Mouse (Mus musculus) thymus, postnatal 14 days (tissue): ENCODE results near the gene Rgs10.
A peak's percentile ranks its signal among the peaks of the same experiment; 100 is the strongest.

Experiments
- DNase-seq: peaks from one replicate; pipeline ENCODE4 v3.0.0; 2021

The Rgs10 gene

DNA sequence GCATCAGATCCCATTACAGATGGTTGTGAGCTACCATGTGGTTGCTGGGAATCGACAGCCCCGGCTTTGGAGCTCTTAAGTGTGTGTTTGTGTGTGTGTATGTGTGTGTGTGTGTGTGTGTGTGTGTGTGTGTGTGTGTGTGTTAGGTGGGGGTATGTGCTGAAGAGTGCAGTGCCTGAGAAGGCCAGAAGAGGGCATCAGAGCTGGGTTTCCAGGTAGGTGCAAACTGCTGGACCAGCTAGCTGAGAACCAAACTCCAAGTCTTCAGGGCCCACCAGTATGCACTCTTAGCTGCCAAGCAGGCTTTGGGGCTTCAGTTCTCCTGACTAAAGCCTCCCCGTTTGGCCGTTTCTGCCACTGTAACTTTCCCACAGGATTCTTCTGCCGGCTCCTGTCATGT lies 10.3 kb downstream of the Rgs10 start:
- peak; percentile 31 for DNase-seq

DNA sequence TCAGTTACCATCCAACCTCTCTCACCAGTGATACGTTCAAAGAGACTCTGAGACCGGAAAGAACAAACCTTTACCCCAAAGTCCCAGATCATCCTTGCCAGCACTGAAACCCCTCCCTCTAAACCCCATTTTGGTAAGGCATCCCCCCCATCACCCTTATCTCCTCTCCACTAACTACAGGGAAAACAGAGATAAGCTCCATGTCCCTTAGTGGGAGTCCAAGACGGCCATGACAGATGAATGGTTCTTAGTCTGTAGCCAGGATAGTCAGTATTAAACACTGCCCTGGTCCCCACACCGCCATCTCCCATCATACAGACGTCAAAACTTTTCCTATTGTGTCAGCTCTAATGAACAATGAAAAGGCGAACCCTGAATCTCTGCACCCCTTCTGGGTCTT lies 14.6 kb downstream of the Rgs10 start:
- no peak for DNase-seq

DNA sequence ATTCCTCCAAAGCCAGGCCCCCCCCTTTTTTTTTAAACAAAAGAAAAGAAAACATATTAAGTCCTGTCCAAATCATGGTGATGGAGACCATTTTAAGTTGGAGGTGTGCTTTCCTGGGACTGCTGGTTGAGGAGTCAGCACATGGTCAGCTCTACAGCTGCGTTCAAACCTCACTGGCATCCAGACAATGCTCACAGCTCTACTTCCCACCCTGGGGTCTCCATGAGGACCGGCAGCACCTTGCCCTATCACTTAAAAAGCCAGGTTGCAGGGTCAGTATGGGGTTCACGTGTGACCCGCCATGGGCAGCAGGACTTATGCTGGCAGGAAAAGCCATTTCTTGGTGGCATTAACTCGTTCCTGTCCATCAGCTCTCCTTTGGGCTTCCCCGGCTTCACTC lies 15.0 kb downstream of the Rgs10 start:
- no peak for DNase-seq

DNA sequence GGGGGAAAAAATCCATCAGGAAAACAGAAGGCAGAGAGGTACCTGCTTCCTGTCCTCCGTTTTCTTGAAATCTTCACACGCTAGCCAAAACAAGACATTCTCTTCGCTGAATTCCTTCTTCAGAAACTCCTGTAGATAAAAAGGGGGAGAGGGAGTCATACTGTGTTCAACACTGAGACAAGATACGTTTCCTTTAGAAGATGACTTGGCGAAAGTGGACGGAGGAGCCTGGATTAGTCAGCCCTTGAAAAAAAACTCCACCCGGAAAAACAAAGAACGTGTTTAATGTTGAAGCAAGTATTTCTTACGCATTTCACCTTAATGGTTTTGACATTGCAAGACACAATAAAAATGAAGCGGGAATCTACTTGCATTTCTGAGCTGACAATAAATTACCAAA lies 15.4 kb downstream of the Rgs10 start:
- DNase-seq = no peak

DNA sequence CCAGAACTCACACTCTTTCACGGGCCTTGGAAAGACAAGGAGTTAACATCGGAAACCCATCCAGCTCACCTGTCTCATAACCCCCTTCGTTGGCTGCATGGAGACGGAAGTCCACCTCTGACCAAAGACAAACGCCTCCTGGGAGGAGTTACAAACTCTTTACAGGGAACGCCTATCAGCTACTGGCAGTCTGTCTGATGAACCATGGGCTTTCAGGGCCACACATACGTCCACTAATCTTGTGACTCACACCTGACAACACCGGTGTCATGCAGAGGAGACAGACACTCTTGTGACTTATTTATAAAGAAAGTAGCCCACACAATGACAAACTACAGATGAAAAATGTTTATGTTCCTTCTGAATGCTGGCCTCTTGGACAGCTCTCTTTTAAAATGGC lies 16.0 kb downstream of the Rgs10 start:
- no peak for DNase-seq

DNA sequence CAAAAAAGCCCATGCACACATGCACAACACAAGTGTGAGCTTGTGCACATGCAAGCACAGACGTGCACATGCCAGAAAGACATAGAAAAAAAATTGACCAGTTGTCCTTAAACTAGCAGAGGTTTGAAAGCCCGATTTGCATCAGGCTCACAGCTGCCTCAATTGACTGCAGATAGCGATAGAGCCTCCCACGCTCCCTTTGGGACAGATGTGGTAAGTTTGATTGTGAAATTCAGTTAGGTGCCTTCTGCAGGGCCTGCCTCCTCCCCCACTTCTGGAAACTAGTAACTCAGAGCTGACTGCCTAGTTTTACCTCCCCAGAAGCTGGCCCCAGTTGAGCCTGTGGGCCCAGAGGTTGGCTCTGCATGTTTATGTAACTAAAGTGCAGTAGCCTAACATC lies 19.9 kb downstream of the Rgs10 start:
- DNase-seq = peak; percentile 76

DNA sequence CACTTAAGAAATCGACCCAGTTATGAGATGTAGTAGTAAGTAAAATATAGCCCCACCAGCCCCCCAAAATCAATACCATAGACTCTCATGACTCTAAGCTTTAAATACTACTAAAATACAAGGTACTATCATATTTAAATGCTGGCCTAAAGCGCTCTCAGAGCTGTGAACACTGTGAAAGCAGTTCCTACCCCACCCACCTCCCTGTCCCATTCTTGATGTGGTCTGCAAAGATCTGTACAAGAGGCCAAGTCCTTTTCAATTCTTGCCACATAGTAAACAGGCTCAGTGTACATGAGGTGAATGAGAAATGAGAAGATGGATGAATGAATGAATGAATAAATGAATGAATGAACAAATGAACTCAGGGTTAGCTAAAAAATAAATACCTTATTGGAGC lies 21.5 kb downstream of the Rgs10 start:
- DNase-seq = no peak

DNA sequence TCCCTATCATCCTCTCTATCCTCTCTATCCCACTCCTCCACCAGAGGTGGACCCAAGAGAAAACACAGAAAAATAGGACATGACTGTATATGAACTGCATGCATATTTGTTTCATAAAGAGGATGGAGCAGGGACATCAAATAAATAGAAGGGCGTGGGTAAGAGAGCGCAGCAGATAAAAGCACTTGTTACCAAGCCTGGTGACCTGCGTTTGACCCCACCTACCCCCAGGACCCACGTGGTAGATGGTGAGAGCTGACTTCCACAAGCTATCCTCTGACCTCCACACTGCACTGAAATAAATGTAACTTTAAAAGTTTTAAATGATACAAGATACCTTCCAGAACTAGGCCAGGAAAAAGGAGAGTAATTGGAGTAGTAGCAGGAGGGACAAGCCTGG lies 24.8 kb downstream of the Rgs10 start:
- DNase-seq = peak; percentile 26

DNA sequence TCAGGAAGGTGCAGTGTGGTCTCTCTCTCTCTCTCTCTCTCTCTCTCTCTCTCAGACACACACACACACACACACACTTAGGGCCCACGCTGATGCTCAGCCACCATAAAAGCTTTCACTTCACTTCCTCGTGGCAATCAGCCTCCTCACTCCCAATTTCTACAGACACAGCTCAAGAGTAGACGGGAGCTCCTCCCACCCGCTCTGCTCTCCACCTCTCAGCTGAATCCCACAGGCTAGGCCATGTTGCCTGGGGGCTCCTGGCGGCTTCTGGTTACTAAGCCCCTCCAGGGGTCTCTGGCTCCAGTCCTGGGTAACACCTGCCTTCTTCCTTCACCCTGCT lies 25.6 kb downstream of the Rgs10 start:
- peak; percentile 63 for DNase-seq

DNA sequence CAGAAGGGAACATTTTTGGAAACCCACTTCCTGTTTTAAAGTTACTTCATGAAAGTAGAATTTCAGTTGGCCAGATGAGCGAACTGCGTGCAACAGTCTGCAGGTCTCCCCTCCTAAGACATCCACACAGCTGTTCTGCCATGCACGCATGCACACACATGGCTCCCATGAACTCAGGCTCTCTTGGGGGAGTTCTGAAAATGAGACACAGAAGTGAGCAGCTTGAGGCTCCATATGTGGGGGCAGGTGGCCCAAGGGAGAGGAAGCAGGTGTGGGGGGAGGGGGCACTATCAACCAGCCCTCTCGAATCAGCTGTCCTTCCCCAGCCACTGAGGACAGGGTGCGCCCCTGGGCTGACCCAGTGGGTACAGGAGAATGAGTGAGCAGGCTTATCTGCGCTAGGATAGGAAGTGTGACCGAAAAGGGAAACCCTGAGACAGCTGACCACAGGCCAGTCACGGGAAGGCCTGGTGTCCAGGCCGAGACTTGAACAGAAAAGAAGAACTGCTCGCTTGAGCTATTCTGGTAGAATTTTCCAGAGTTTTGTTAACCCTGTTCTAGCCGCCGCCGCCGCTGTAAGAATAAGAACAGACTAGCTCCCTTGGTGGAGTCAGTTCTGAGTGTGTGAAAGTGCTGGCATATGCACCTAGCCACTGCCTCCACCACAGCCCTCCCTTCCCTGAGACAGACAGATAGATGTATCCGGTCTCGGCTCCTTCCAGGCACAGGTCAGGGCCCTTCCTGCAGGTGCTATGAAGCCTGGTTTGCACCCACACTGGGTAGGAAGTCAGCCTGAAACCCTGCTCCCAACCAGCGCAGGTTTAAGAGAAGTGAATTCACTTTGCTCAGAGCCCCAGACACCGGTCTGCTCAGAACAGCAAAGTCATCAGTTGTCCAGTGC lies 26.2 kb downstream of the Rgs10 start:
- peak; percentile 89 for DNase-seq

DNA sequence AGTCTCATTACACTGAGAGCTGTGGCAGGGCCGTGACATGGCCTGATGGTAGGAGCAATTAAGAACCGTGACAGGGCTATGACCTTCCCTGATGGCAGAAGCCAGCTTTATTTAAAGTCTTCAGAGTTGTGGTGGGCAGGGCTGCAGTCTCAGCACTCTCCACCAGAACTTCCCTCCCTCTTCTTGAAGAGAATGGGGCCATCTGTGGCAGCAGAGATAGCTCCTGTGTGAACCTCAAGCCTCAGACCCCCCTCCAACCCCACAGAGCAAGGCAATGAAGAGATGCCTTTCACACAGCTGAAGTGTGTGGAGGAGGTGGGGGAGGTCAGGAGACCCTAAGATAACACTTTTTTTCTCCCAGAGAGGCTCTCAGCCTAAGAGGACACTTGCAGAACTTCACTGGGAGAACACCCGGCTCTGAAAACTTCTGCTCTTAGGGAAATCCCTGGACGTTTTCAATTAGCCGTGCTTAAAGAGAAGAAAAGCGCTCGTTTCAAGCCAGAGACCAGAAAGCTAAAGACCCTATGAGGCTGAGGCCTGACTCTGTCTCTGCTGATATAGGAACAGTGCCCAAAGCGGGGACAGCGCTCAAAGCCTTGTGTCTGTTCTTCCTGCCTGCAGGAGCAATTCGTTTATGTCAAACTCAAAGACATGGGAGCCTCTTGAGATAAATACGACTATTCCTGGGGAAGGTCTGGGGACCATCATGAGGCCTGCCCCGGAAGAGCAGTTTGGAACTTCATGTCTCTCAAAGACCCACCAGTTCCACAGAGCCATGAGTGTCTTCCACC lies 27.1 kb downstream of the Rgs10 start:
- DNase-seq = peak; percentile 71

DNA sequence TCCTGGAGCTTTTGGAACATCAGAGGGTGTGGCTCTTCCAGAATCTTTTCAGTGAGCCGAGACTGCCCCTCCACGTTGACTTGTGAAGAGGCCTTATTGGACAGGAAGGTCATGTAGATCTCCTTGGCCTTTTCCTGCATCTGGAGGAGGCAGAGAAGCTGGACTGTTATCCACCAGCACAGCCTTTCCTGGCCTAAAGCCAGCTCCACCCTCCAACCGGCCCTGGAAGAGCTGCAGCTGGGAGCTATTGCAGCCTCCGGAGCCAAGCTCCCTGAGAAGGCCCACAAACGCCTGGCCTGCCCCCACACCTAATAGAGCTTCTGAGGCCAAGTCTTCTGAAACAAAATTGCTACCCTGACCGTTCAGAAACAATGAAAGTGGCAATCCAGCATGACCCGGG lies 29.6 kb downstream of the Rgs10 start:
- DNase-seq = no peak

DNA sequence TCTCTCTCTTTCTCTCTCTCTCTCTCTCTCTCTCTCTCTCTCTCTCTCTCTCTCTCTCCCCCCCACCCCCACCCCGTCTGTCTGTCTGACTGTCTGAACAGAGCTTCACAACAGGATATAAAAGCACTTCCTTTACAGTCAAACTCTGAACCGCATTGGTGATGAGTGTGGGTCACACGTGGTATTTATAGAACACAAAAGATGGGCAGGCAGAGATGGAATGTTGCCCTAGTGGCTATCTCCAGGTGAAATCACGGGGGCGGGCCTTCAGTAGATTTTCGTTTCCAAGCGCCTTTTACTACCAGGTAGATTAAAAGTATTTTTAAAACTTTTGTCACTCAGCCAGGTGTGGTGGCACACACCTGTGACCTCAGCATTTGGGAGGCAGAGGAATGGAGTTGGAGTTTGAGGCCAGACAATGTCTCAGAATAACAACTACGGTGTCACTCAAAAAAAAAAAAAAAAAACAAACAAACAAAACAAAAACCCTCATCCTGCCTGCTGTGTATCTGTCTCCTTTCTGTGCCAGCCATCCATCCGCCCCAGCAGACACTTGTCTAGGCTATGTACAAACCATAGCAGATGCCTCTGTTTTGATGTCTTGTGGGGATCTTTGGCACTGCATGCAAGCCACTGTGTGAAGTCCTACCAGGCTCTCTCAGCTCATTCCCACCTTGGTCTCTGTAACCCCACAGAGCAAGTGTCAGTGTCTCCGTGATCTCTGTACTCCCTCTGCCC lies 34.7 kb downstream of the Rgs10 start:
- DNase-seq = peak; percentile 73

DNA sequence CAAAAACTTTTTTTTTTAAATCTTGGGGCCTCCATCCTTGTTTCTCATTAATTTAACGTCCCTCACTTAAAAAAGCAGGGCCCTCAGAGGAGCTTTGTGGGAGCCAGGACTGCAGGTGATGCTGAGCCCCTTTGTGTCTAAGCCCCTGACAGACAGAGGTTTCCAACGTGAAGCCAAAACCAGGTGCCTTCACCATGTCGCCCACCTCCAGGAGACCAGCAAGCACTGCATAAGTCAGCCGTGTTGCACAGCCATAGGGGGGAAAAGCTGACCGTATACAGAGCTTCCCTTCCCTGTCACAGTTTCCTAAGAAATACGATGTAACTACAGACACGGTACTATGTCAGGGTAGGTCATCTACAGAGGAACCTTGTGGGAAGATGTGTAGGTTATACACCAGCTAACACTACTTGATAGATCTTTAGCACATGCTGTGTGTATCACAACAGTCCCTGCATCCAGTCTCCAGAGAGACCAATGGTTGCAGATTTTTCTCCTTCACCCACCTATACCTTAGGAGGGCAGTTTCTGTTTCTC lies 35.3 kb downstream of the Rgs10 start:
- DNase-seq = peak; percentile 49

DNA sequence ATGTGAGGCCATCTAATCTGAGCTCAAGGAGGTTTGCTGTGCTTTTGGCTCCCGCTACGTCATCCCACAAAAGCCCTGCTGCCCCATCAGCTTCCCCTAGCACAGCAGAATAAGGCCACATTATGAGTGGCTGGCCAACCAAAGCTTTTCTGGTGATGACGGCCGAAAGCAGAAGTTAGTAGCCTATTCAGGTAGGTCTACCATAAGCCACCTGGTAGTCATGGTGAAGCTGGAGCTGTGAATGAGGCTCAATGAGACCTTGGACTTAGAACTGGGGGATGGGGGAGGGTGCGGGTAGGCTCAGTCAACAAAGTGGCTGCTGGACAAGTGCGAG lies 36.1 kb downstream of the Rgs10 start:
- DNase-seq = no peak

DNA sequence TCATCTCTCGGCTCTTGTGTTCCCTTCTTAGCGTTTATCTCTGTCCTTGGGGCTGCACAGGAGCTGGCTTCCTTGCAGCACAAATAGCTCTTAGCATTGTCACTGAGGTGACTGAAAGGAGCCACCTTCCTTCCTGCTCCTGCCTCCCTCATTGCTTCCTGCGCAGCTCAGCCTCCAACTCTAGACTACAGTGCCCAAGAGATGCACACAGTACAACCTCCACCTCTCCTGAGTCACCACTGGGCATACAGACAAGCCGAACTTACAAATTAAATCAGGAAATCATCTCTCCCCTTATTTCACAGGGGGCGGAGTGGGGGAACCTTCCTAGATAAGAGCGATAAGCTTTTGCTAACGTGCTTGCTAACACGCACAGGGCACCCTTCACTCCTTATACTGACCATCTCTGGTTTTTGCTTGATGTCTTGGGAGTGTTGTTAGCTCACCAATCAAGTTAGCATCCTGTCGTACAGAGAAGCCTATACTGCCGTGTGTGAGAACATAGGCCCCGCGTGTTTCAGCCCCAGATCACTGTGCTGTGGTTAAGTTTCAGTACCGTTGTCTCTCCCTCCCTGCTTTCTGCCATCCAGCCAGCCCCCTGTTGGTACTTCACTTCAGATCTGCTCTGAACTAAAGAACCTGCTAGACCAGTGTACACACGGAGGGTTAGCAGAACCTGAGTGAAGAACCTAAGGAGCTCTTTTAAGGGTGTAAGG lies 36.6 kb downstream of the Rgs10 start:
- DNase-seq = peak; percentile 68

DNA sequence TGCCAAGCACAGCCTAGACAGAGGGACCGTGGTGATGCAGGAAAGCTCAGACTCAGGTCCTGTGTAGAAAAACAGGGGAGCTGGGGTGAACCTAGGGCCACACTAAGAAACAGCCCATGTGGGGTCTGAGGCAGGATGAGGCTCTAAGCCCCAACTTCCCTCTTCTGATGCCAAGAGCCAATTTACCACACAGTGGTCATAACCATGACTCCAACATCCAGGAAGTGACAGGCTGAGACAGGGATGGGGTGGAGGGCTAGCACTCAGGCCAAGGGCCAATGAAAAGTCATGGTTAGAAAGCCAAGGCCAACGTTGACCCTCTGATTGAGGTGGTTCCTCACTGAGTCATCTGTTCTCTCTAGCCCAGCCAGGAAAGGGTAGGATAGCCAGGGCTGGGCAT lies 37.6 kb downstream of the Rgs10 start:
- DNase-seq = no peak

DNA sequence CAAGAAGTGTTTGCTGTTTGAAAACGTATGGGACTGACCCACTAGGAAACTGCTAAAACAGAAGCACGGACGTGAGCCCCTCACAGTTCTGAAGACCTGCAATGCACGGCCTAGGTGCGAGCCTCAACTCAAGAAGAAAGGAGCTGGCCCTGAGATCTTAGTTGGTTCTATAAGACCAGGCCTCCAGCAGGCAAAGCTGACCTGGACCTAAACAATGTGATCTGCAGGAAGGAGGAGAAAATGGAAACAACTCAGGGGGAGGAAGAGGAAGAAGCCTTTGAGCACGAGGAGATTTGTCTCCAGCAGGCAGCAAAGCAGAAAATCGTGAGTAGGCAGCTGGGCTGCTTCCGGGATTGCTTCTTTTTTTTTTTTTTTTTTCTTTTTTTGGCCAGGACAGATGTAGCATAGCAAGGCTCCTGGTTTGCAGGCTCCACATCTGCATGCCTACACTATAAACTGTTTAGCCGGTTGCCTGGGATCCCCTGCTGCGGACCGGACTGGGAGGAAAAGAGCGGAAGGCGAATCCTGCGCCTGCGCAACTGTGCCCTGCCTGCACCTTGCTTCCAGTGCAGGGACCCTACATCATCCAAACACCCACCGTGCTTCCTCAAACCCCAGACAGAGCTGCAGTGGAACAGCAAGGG lies 39.3 kb downstream of the Rgs10 start:
- DNase-seq = peak; percentile 58

DNA sequence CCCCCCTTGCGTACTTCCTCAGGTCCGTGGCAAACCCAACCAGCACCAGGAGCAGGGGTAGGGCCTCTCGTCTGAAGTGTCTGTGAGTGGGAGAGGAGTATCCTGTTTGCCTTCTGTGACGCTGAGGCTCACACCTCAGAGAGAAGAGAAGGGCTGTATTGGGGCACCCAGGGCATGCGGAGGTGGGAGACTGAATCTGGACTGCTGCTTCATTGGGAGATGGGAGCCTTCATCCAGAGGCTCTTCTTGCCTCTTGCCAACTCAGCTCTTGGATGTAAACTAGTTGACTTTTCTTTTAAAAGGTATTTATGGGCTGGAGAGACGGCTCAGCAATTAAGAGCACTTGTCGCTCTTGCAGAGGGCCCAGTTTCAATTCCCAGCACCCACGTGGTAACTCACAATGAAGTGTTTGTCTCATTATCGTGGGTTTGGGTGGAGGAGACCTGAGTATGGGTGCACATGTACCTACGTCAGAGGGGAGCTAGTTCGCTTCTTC lies 42.3 kb downstream of the Rgs10 start:
- peak; percentile 63 for DNase-seq

DNA sequence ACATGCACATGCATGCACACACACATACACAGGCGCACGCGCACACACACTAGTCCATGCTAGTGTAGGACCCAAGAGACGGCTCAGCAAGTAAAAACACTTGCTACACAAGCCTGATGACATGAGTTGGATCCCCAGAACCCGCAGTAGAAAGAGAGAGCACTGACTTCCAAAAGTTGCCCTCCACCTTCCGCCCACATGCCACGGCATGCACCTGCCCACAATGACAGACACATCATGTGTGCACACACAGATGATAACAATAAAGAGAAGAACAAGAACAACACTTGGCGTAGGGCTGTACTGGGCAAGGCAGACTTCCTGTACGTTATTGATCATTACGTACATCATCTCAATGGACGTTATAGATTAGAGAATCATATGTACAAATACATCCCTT lies 44.4 kb downstream of the Rgs10 start:
- DNase-seq = peak; percentile 71

DNA sequence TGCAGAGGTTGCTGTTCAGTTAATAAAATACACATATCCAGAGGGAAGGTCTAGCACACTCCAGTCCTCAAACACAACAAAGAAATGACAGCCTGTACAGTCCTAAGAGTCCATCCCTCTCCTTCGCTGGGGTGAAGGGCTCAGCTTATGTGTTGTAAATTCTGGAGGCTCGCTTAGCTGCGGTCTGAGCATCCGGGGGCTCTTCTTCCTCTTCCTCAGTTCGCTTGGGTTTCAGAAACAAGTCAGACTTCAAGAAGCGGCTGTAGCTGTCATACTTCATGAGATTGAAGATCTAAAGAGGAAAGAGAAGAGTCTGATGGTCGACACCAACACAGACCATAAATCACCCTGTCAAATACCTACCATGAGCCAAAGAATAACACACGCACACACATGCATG lies 44.8 kb downstream of the Rgs10 start:
- peak; percentile 66 for DNase-seq

DNA sequence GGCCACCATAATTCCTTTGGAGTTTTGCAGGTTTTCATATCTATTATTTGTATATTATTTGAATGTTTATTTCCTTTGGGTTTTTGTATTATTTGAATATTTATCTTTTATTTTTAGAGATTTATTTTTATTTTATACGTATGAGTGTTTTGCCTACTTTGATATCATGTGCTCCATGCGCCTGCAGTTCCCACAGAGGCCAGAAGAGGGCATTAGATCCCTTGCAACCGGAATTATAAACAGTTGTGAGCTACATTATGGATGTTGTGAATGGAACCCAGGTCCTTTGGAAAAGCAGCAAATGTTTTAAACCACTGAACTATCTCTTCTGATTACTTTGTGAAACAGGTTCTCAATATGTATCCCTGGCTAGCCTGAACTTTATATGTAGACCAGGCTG lies 46.2 kb downstream of the Rgs10 start:
- DNase-seq = peak; percentile 79
